Mouse (Mus musculus) kidney, postnatal 0 days (tissue): ENCODE results near the gene Cbfa2t2. TPM values are rescaled to one million over a fixed set of nuclear protein-coding genes. Genes with fewer than 3 reads are reported as not detected.

Experiments
- ATAC-seq: fragments of 200-750 bp; cut with Nextera tagmentation; replicated peaks from 2 replicates; pipeline ENCODE4 v1.8.0; 2017; ENCODE audit warnings: low read depth, moderate number of reproducible peaks, moderate TSS enrichment, moderate library complexity; ENCODE audit not compliant: low FRiP score
- DNase-seq: peaks from one replicate; pipeline ENCODE4 v3.0.0-alpha.2; 2016; ENCODE audit warnings: low spot score
- H3K27ac ChIP-seq: fragments of 300-500 bp; sonication (generic); 2 replicates; pipeline ENCODE4 v1.5.1; 2014; ENCODE audit warnings: mild to moderate bottlenecking
- H3K27me3 ChIP-seq: fragments of 300-500 bp; sonication (generic); 2 replicates; pipeline ENCODE4 v1.6.1; 2014; ENCODE audit warnings: low read length, mixed read lengths; ENCODE audit not compliant: insufficient read depth
- H3K36me3 ChIP-seq: fragments of 300-500 bp; sonication (generic); 2 replicates; pipeline ENCODE4 v1.6.1; 2014; ENCODE audit warnings: low read length, mixed read lengths; ENCODE audit not compliant: insufficient read depth
- H3K4me1 ChIP-seq: fragments of 300-500 bp; sonication (generic); replicated peaks from 2 replicates; pipeline ENCODE4 v1.6.1; 2014; ENCODE audit warnings: antibody characterized with exemption, low read length, mixed read lengths; ENCODE audit not compliant: insufficient read depth
- H3K4me2 ChIP-seq: fragments of 300-500 bp; sonication (generic); 2 replicates; pipeline ENCODE4 v1.6.1; 2014; ENCODE audit warnings: mild to moderate bottlenecking, low read length, moderate library complexity, mixed read lengths
- H3K4me3 ChIP-seq: fragments of 300-500 bp; sonication (generic); replicated peaks from 2 replicates; pipeline ENCODE4 v1.5.1; 2014; ENCODE audit warnings: low read depth, low read length
- H3K9ac ChIP-seq: fragments of 300-500 bp; sonication (generic); 2 replicates; pipeline ENCODE4 v1.6.1; 2014; ENCODE audit warnings: low read depth, low read length
- H3K9me3 ChIP-seq: fragments of 300-500 bp; sonication (generic); replicated peaks from 2 replicates; pipeline ENCODE4 v1.6.1; 2016; ENCODE audit warnings: low read length, inconsistent platforms, mixed read lengths
- CTCF ChIP-seq: IDR thresholded peaks from 2 replicates; pipeline ENCODE4 v1.5.1; 2016; ENCODE audit warnings: antibody characterized with exemption, low read depth, mild to moderate bottlenecking, moderate library complexity
- WGBS: fragments of 180-500 bp; shearing (Covaris S2); extraction: QIAGEN DNeasy Blood & Tissue Kit; methylation state at CpG from one replicate; pipeline ENCODE4 v1.1.7; 2014; 5-methylcytosine and 5-hydroxymethylcytosine counted together
- polyA plus RNA-seq: library from polyadenylated mRNA; unstranded; fragments of >200 nt; fragmentation: Nextera tagmentation; extraction: Ambion mirVana; gene quantifications from 2 replicates; pipeline ENCODE4 v1.2.1, GENCODE M21; 2015

The Cbfa2t2 gene
- polyA plus RNA-seq, 1 experiment from 2014 or later = 23.6 TPM

GRCm38 (mm10) chr2:154581421-154581820, 145.1 kb downstream of the Cbfa2t2 start:
- Histone ChIP-seq H3K4me1 (no peaks in the 10 kb centered on the region; the same call in 1 of the 2 replicates), H3K27ac (no peak overlapping the region), H3K4me3 (no peak overlapping the region), H3K27me3 (no peaks in the 10 kb centered on the region), H3K4me2 (no peak overlapping the region), H3K36me3 (no peaks in the 10 kb centered on the region), H3K9ac (no peak overlapping the region), H3K9me3 (no peaks in the 10 kb centered on the region)
- 96% methylated on average over 1 of the region's 1 CpGs for WGBS
- no peak for DNase-seq
- no peak for ATAC-seq
- peak; percentile 24; the same call in 1 of the 2 replicates for TF ChIP-seq CTCF

GRCm38 (mm10) chr2:154583906-154584872, 147.9 kb downstream of the Cbfa2t2 start:
- DNase-seq (no peak), ATAC-seq (no peak)
- peaks cover 5% of the 10 kb centered on the region; the same call in 1 of the 2 replicates for H3K36me3 ChIP-seq
- TF ChIP-seq CTCF = no peak
- no peaks in the 10 kb centered on the region for H3K9me3 ChIP-seq
- WGBS = 67% methylated on average over 15 of the region's 15 CpGs
- H3K4me1 ChIP-seq = no peaks in the 10 kb centered on the region
- H3K27ac ChIP-seq = no peak overlapping the region
- H3K9ac ChIP-seq = no peak overlapping the region
- H3K27me3 ChIP-seq = no peaks in the 10 kb centered on the region
- no peak overlapping the region for H3K4me3 ChIP-seq
- H3K4me2 ChIP-seq = no peak overlapping the region

- Histone ChIP-seq H3K27me3 (no peaks in the 10 kb centered on the region), H3K4me3 (no peak overlapping the region), H3K9ac (no peak overlapping the region), H3K4me1 (no peaks in the 10 kb centered on the region), H3K9me3 (no peaks in the 10 kb centered on the region), H3K4me2 (no peak overlapping the region), H3K36me3 (peaks cover 5% of the 10 kb centered on the region; the same call in 1 of the 2 replicates), H3K27ac (no peak overlapping the region)
- DNase-seq (no peak), ATAC-seq (no peak)
- 49% methylated on average over 17 of the region's 17 CpGs for WGBS
- no peak for TF ChIP-seq CTCF
Measured at GRCm38 (mm10) chr2:154584931-154585601, 148.8 kb downstream of the Cbfa2t2 start.

- no peak for ATAC-seq
- WGBS = 76% methylated on average over 5 of the region's 5 CpGs
- Histone ChIP-seq H3K36me3 (peaks cover 5% of the 10 kb centered on the region; the same call in 1 of the 2 replicates), H3K27me3 (no peaks in the 10 kb centered on the region), H3K4me1 (no peaks in the 10 kb centered on the region), H3K9me3 (no peaks in the 10 kb centered on the region), H3K4me3 (no peak overlapping the region), H3K9ac (no peak overlapping the region), H3K27ac (no peak overlapping the region), H3K4me2 (no peak overlapping the region)
- TF ChIP-seq CTCF = peak; percentile 68
- DNase-seq = peak; percentile 44
Measured at GRCm38 (mm10) chr2:154586405-154586804, 150.1 kb downstream of the Cbfa2t2 start.

Other genes with a start within 250 kb of the Cbfa2t2 start
- gene Bpifb1, start 245.7 kb upstream of the Cbfa2t2 start, polyA plus RNA-seq = 0.14 TPM in 1 of 2 replicates, not detected in the other
- gene Bpifb5, start 212.7 kb upstream of the Cbfa2t2 start, polyA plus RNA-seq = 1.2 and 1.5 TPM in 2 replicates
- not detected in 2 replicates for gene Bpifb9a, start 178.6 kb upstream of the Cbfa2t2 start, polyA plus RNA-seq
- not detected in 2 replicates for gene Bpifb9b, start 129.3 kb upstream of the Cbfa2t2 start, polyA plus RNA-seq
- 13.9 and 25.2 TPM in 2 replicates for gene Cdk5rap1, start 63.5 kb upstream of the Cbfa2t2 start, polyA plus RNA-seq
- gene Snta1, start 28.4 kb upstream of the Cbfa2t2 start, polyA plus RNA-seq = 16.8 and 16.9 TPM in 2 replicates
- 0.80 and 1.1 TPM in 2 replicates for gene 1700003F12Rik, start 110.6 kb downstream of the Cbfa2t2 start, polyA plus RNA-seq
- 0.09 TPM in 1 of 2 replicates, not detected in the other for gene Actl10, start 115.3 kb downstream of the Cbfa2t2 start, polyA plus RNA-seq
- 0.58 and 0.97 TPM in 2 replicates for gene Necab3, start 122.4 kb downstream of the Cbfa2t2 start, polyA plus RNA-seq
- gene E2f1, start 133.4 kb downstream of the Cbfa2t2 start, polyA plus RNA-seq = 9.5 and 9.6 TPM in 2 replicates
- gene Pxmp4, start 167.2 kb downstream of the Cbfa2t2 start, polyA plus RNA-seq = 37.3 and 37.9 TPM in 2 replicates
- gene Zfp341, start 176.8 kb downstream of the Cbfa2t2 start, polyA plus RNA-seq = 0.80 and 0.82 TPM in 2 replicates
- 0.42 and 0.71 TPM in 2 replicates for gene 4930519P11Rik, start 177.0 kb downstream of the Cbfa2t2 start, polyA plus RNA-seq
- gene Chmp4b, start 215.2 kb downstream of the Cbfa2t2 start, polyA plus RNA-seq = 30.0 and 34.7 TPM in 2 replicates